Mouse (Mus musculus): Measurements from ENCODE around the gene Ano6. TPM values are rescaled to one million over a fixed set of nuclear protein-coding genes. Genes with fewer than 3 reads are reported as not detected.

The Ano6 gene
- polyA plus RNA-seq, 1 experiment from 2014 or later, result 16.2 TPM

DNA sequence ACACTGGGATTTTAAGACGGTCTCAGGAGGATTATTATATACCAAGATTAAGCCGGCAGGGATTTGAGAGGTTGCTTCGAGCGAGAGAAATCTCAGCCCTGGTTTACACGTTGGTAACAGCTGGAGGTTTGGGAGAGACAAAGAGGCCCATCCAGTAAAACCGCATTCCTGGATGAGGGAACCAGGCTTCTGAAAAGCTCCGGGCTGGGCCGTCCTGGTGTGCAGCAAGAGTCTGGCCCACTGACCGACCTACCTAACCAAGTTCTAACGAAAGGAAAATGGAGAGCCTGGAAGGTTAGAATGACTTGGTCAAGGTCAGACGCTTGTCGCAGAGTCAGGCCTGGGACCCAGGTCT, 39.5 kb downstream of the Ano6 start:
- TF ChIP-seq CTCF (IDR thresholded peaks at IDR 0.05; ENCODE audit: low read depth), result no peak
- TF ChIP-seq EP300 (optimal IDR thresholded peaks at IDR 0.05), result peak; percentile 47
- Histone ChIP-seq H3K27me3 (ENCODE audit: control insufficient read depth, insufficient read depth, low read length) (no peaks in the 10 kb centered on the region), H3K4me3 (ENCODE audit: low read depth, low read length) (peak overlapping the region; percentile 4; the same call in 1 of the 2 replicates), H3K4me2 (replicated peaks; ENCODE audit: low read depth) (peak overlapping the region; percentile 39), H3K9ac (ENCODE audit: low read length) (no peak overlapping the region), H3K27ac (replicated peaks) (peak overlapping the region; percentile 45; the same call in 1 of the 2 replicates), H3K4me1 (replicated peaks; ENCODE audit: control insufficient read depth, insufficient read depth) (peaks cover 19% of the 10 kb centered on the region), H3K9me3 (ENCODE audit: control insufficient read depth, low read length) (no peaks in the 10 kb centered on the region), H3K36me3 (ENCODE audit: control insufficient read depth, insufficient read depth, low read length) (no peaks in the 10 kb centered on the region)
- no peak for DNase-seq (ENCODE audit: low spot score)
- ATAC-seq (ENCODE audit: low FRiP score, low TSS enrichment), result peak; percentile 24; the same call in 1 of the 2 replicates
- 49% methylated on average over 12 of the region's 12 CpGs for WGBS

DNA sequence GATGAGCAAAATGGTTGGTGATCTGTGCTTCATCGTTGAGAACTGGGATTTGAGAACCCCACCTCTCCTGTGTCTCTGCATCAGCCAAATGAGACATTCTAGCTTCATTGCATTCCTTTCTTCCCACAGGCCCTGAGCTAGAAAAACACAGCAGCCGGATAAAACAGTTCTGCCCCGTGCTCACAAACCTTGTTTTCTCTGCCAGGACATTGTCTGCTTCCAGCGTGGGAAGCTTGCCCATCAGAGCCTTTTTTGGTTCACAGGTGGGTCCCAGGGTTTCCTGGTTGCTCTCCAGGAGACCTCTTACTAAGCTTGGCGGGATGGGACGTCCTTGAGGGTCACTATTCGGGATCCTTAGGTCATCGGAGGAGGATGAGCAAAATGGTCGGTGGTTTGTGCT, 42.6 kb downstream of the Ano6 start:
- H3K4me3 ChIP-seq (ENCODE audit: low read depth, low read length), result no peak overlapping the region
- no peak overlapping the region for H3K4me2 ChIP-seq (replicated peaks; ENCODE audit: low read depth)
- H3K27ac ChIP-seq (replicated peaks), result no peak overlapping the region
- H3K9me3 ChIP-seq (ENCODE audit: control insufficient read depth, low read length), result no peaks in the 10 kb centered on the region
- ATAC-seq (ENCODE audit: low FRiP score, low TSS enrichment) (no peak), DNase-seq (ENCODE audit: low spot score) (no peak)
- peaks cover 25% of the 10 kb centered on the region for H3K4me1 ChIP-seq (replicated peaks; ENCODE audit: control insufficient read depth, insufficient read depth)
- no peak for TF ChIP-seq CTCF (IDR thresholded peaks at IDR 0.05; ENCODE audit: low read depth)
- TF ChIP-seq EP300 (optimal IDR thresholded peaks at IDR 0.05), result no peak
- WGBS, result 80% methylated on average over 9 of the region's 9 CpGs
- no peaks in the 10 kb centered on the region for H3K27me3 ChIP-seq (ENCODE audit: control insufficient read depth, insufficient read depth, low read length)
- H3K36me3 ChIP-seq (ENCODE audit: control insufficient read depth, insufficient read depth, low read length), result no peaks in the 10 kb centered on the region
- H3K9ac ChIP-seq (ENCODE audit: low read length), result no peak overlapping the region

DNA sequence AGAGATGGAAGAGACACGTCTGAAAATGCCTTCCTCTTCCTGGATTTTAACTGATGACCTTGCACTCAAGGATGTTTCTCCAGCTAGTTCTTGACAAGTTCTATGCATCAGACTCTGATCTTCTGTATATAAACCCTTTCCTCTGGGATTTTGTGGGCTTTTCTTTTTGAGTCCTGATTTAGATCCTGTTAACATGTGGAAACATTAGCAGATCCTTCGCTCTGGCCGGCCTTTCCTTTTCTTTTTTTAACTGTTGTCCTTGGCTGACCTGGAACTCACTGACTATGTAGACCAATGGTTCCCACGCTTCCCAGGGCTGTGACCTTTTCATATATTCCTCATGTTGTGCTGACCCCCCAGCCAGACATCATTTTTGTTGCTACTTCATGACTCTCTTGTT, 45.4 kb downstream of the Ano6 start:
- DNase-seq (ENCODE audit: low spot score) (no peak), ATAC-seq (ENCODE audit: low FRiP score, low TSS enrichment) (no peak)
- Histone ChIP-seq H3K36me3 (ENCODE audit: control insufficient read depth, insufficient read depth, low read length) (no peaks in the 10 kb centered on the region), H3K4me2 (replicated peaks; ENCODE audit: low read depth) (no peak overlapping the region), H3K9ac (ENCODE audit: low read length) (no peak overlapping the region), H3K4me1 (replicated peaks; ENCODE audit: control insufficient read depth, insufficient read depth) (peaks cover 9% of the 10 kb centered on the region; the same call in 1 of the 2 replicates), H3K27ac (replicated peaks) (peak overlapping the region; percentile 30; the same call in 1 of the 2 replicates), H3K4me3 (ENCODE audit: low read depth, low read length) (no peak overlapping the region), H3K9me3 (ENCODE audit: control insufficient read depth, low read length) (no peaks in the 10 kb centered on the region), H3K27me3 (ENCODE audit: control insufficient read depth, insufficient read depth, low read length) (no peaks in the 10 kb centered on the region)
- no peak for TF ChIP-seq CTCF (IDR thresholded peaks at IDR 0.05; ENCODE audit: low read depth)
- no peak for TF ChIP-seq EP300 (optimal IDR thresholded peaks at IDR 0.05)
- 31% methylated on average over 4 of the region's 4 CpGs for WGBS

DNA sequence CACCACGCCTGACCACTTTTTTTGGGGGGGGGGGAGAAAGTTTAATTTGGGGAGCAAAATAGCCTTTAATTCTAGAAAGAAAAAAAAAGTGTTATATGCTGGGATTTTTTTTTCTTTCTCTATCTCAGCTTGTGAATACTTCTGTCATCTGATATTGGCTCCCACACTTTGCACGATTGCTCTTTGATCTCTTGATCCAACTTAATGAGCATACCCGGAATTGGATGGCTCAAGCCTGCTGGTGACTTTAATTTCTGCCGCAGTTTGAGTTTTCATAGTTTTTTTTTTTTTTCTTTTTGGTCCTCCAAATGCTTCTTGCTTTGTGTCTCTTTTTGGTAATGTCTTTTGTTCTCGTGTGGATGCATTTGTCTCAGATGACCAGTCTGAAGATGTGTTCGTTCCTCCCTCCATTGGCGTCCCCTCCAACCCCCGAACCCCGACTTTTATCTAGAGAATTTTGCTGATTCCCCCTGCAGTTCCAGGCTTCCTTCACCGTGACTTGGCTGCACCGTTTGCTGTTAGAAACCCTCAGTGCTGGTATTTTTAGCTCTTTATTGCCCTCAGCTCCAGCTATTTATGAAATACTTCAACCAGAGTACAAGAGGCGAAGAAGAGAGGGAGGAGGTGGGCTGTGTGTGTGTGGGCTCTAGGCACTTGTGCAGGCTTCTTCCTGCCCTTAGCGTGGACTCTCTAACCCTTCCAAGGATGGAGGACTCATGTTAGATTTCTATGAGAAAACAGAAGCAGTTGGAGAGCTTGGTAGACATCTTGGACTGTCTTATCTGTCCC, 46.2 kb downstream of the Ano6 start:
- 47% methylated on average over 13 of the region's 13 CpGs for WGBS
- H3K9ac ChIP-seq (ENCODE audit: low read length), result no peak overlapping the region
- H3K36me3 ChIP-seq (ENCODE audit: control insufficient read depth, insufficient read depth, low read length), result no peaks in the 10 kb centered on the region
- H3K27ac ChIP-seq (replicated peaks), result peak overlapping the region; percentile 30; the same call in 1 of the 2 replicates
- TF ChIP-seq CTCF (IDR thresholded peaks at IDR 0.05; ENCODE audit: low read depth), result no peak
- no peak for TF ChIP-seq EP300 (optimal IDR thresholded peaks at IDR 0.05)
- H3K9me3 ChIP-seq (ENCODE audit: control insufficient read depth, low read length), result no peaks in the 10 kb centered on the region
- no peaks in the 10 kb centered on the region for H3K27me3 ChIP-seq (ENCODE audit: control insufficient read depth, insufficient read depth, low read length)
- ATAC-seq (ENCODE audit: low FRiP score, low TSS enrichment), result no peak
- no peak for DNase-seq (ENCODE audit: low spot score)
- peaks cover 9% of the 10 kb centered on the region; the same call in 1 of the 2 replicates for H3K4me1 ChIP-seq (replicated peaks; ENCODE audit: control insufficient read depth, insufficient read depth)
- H3K4me3 ChIP-seq (ENCODE audit: low read depth, low read length), result no peak overlapping the region
- H3K4me2 ChIP-seq (replicated peaks; ENCODE audit: low read depth), result no peak overlapping the region

DNA sequence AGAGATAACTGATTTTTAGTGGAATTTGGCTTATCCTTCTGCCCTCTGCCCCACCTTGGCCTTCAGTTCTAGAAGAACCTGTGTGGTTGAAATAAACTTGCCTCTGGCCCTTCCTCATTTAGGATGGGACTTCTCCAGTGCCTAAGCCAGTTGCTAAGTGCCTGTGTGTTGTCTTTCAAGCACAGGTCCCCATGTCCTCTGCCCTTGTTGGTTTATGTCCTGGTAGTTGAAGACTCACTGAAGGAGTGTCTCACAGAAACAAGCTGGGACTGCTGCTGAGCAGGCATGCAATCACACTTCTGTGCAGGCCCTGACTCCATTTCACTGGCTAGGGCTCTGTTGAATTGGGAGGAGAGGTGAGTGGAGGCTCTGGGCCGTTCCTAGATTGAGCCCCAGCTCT, 46.9 kb downstream of the Ano6 start:
- TF ChIP-seq CTCF (IDR thresholded peaks at IDR 0.05; ENCODE audit: low read depth) (no peak), EP300 (optimal IDR thresholded peaks at IDR 0.05) (no peak)
- no peak overlapping the region for H3K4me2 ChIP-seq (replicated peaks; ENCODE audit: low read depth)
- H3K9ac ChIP-seq (ENCODE audit: low read length), result no peak overlapping the region
- no peaks in the 10 kb centered on the region for H3K36me3 ChIP-seq (ENCODE audit: control insufficient read depth, insufficient read depth, low read length)
- ATAC-seq (ENCODE audit: low FRiP score, low TSS enrichment), result no peak
- H3K4me3 ChIP-seq (ENCODE audit: low read depth, low read length), result no peak overlapping the region
- no peaks in the 10 kb centered on the region for H3K9me3 ChIP-seq (ENCODE audit: control insufficient read depth, low read length)
- no peaks in the 10 kb centered on the region for H3K27me3 ChIP-seq (ENCODE audit: control insufficient read depth, insufficient read depth, low read length)
- no peak for DNase-seq (ENCODE audit: low spot score)
- WGBS, result 40% methylated on average over 1 of the region's 1 CpGs
- H3K4me1 ChIP-seq (replicated peaks; ENCODE audit: control insufficient read depth, insufficient read depth), result peaks cover 9% of the 10 kb centered on the region; the same call in 1 of the 2 replicates
- peak overlapping the region; percentile 83 for H3K27ac ChIP-seq (replicated peaks)

All from stomach, postnatal 0 days (tissue).